Mouse (Mus musculus) induced T-regulatory cell, adult 2 months (primary cell): ENCODE measurements around the gene Lmo4.

Experiments used
- DNase-seq: peaks from one replicate; pipeline ENCODE4 v3.0.0-alpha.2; 2012; ENCODE audit warnings: low read depth

Gene Lmo4

GRCm38 (mm10) chr3:144148234-144148633, 56.8 kb downstream of the Lmo4 start:
- no peak for DNase-seq

GRCm38 (mm10) chr3:144147244-144147643, 57.8 kb downstream of the Lmo4 start:
- peak; percentile 7 for DNase-seq

GRCm38 (mm10) chr3:144144066-144144465, 61.0 kb downstream of the Lmo4 start:
- DNase-seq: no peak

- DNase-seq: no peak
These were observed 62.1 kb downstream of the Lmo4 start for GRCm38 (mm10) chr3:144142939-144143338.

- no peak for DNase-seq
These were observed 63.2 kb downstream of the Lmo4 start for GRCm38 (mm10) chr3:144141786-144142185.

GRCm38 (mm10) chr3:144140816-144141215, 64.2 kb downstream of the Lmo4 start:
- no peak for DNase-seq

GRCm38 (mm10) chr3:144138659-144139058, 66.4 kb downstream of the Lmo4 start:
- no peak for DNase-seq
